Mouse (Mus musculus): Measurements from ENCODE around the gene Erp27. TPM values are rescaled to one million over a fixed set of nuclear protein-coding genes. Genes with fewer than 3 reads are reported as not detected.
A peak's percentile ranks its signal among the peaks of the same experiment; 100 is the strongest.
"Not testable (repeated sequence)": the region's sequence is repeated elsewhere in the genome, so short reads cannot be mapped to it uniquely, and the experiment has no call there.

Erp27 gene
- polyA plus RNA-seq, 1 experiment from 2014 or later, result 0.38 TPM

DNA sequence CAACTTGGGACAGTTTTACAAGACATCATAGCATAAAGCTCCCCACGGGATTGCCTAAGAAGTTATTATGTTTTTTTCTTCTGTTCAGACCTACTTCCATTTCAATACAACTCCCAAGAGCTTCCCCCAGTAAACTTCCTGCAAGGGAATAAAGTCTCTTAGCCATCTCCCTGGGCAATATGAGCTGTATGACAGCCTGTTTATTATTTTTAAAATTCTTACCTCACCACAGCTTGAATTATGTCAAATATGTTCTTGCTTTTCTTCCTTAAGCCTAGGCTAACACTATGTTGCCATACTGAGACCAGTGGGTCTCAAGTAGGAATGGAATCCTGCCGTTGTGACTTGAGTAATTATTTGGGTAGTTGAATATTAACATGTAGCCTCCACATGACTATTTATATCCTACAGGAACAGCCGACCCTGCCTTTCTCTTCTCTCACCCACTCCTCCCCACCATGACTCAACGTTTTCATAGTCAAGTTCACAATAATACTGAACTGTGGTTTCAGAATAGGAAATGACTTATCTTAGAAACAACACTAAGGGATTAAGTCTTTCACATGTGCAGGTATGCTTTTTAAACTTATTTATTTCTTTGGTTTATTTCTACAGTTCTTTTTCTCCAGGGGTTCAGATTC is 21.5 kb downstream of the Erp27 start:
- Histone ChIP-seq H3K4me2 (no peak overlapping the region), H3K27me3 (no peaks in the 10 kb centered on the region), H3K4me1 (peaks cover 28% of the 10 kb centered on the region), H3K9ac (no peak overlapping the region), H3K4me3 (replicated peaks) (no peak overlapping the region), H3K36me3 (no peaks in the 10 kb centered on the region), H3K9me3 (replicated peaks) (no peaks in the 10 kb centered on the region), H3K27ac (no peak overlapping the region)
- WGBS, result 57% methylated on average over 4 of the region's 4 CpGs
- no peak; the same call in 1 of the 2 replicates for ATAC-seq (replicated peaks; ENCODE audit: low FRiP score)

GRCm38 (mm10) chr6:136898954-136899353 is 23.0 kb downstream of the Erp27 start:
- Histone ChIP-seq H3K27ac (peak overlapping the region; percentile 82; the same call in 1 of the 2 replicates), H3K36me3 (no peaks in the 10 kb centered on the region), H3K9me3 (replicated peaks) (no peaks in the 10 kb centered on the region), H3K4me2 (no peak overlapping the region), H3K4me3 (replicated peaks) (no peak overlapping the region), H3K27me3 (no peaks in the 10 kb centered on the region), H3K4me1 (peaks cover 40% of the 10 kb centered on the region), H3K9ac (no peak overlapping the region)
- 63% methylated on average over 2 of the region's 2 CpGs for WGBS
- no peak for ATAC-seq (replicated peaks; ENCODE audit: low FRiP score)

DNA sequence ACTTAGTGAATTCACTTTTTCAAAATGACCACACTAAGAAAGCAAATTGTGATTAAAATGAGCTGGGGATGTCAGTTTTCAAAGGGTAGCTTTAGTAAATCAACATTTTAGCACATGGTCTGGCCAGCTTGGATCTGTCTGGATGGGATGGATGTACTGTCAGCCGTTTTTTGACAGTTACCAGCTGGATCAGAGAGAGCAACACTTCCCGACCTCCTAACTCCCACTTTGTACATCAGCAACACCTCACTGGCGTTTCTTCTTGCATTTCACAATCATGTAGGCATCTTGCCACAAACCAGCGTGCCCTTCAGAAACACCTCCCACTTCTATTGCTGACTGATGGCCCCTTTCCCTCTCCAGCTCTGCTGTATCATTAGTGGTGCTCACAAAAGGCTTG is 23.8 kb downstream of the Erp27 start:
- H3K27me3 ChIP-seq, result no peaks in the 10 kb centered on the region
- peak; percentile 45; the same call in 1 of the 2 replicates for ATAC-seq (replicated peaks; ENCODE audit: low FRiP score)
- H3K27ac ChIP-seq, result peak overlapping the region; percentile 82
- H3K4me1 ChIP-seq, result peaks cover 42% of the 10 kb centered on the region
- 24% methylated on average over 4 of the region's 4 CpGs for WGBS
- no peaks in the 10 kb centered on the region for H3K36me3 ChIP-seq
- H3K4me3 ChIP-seq (replicated peaks), result no peak overlapping the region
- H3K4me2 ChIP-seq, result no peak overlapping the region
- no peak overlapping the region for H3K9ac ChIP-seq
- no peaks in the 10 kb centered on the region for H3K9me3 ChIP-seq (replicated peaks)

- Histone ChIP-seq H3K4me1 (peaks cover 42% of the 10 kb centered on the region), H3K4me2 (no peak overlapping the region), H3K27ac (peak overlapping the region; percentile 82), H3K4me3 (replicated peaks) (no peak overlapping the region), H3K9ac (no peak overlapping the region), H3K36me3 (no peaks in the 10 kb centered on the region), H3K9me3 (replicated peaks) (no peaks in the 10 kb centered on the region), H3K27me3 (no peaks in the 10 kb centered on the region)
- WGBS, result 48% methylated on average over 4 of the region's 4 CpGs
- no peak for ATAC-seq (replicated peaks; ENCODE audit: low FRiP score)
Observed at GRCm38 (mm10) chr6:136897789-136898188, 24.2 kb downstream of the Erp27 start.

GRCm38 (mm10) chr6:136894532-136895339 is 27.2 kb downstream of the Erp27 start:
- Histone ChIP-seq H3K36me3 (no peaks in the 10 kb centered on the region), H3K9ac (no peak overlapping the region), H3K27me3 (no peaks in the 10 kb centered on the region), H3K4me3 (replicated peaks) (no peak overlapping the region), H3K4me2 (no peak overlapping the region), H3K27ac (peak overlapping the region; percentile 81), H3K9me3 (replicated peaks) (no peaks in the 10 kb centered on the region), H3K4me1 (peaks cover 41% of the 10 kb centered on the region)
- 29% methylated on average over 15 of the region's 15 CpGs for WGBS
- peak; percentile 59 for ATAC-seq (replicated peaks; ENCODE audit: low FRiP score)

DNA sequence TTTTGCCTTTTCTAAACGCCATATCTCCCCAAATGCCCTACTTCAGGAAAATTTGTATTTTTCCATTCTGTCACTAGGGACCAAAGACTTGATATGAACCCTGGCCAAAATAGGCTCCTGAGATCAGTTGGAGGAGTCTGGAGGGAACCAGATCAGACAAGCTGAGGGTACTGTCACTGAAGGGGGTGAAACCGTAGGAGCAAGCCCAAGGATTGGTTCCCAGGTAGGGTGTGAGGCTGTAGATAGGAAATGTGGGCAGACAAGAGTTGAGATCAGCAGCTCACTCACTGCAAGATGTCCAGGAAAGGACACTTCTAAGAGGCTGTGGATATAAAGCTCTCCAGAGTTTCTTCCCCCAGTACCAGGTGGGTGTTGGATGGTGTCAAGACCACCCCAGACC is 30.0 kb downstream of the Erp27 start:
- no peaks in the 10 kb centered on the region for H3K9me3 ChIP-seq (replicated peaks)
- peaks cover 29% of the 10 kb centered on the region for H3K4me1 ChIP-seq
- no peak overlapping the region for H3K9ac ChIP-seq
- no peak overlapping the region for H3K4me2 ChIP-seq
- no peaks in the 10 kb centered on the region for H3K36me3 ChIP-seq
- no peaks in the 10 kb centered on the region for H3K27me3 ChIP-seq
- 91% methylated on average over 2 of the region's 2 CpGs for WGBS
- no peak overlapping the region for H3K4me3 ChIP-seq (replicated peaks)
- no peak for ATAC-seq (replicated peaks; ENCODE audit: low FRiP score)
- no peak overlapping the region for H3K27ac ChIP-seq

GRCm38 (mm10) chr6:136889554-136889953 is 32.4 kb downstream of the Erp27 start:
- H3K4me2 ChIP-seq, result no peak overlapping the region
- WGBS, result 90% methylated on average over 6 of the region's 6 CpGs
- no peak overlapping the region for H3K27ac ChIP-seq
- no peak overlapping the region for H3K9ac ChIP-seq
- H3K9me3 ChIP-seq (replicated peaks), result no peaks in the 10 kb centered on the region
- no peak for ATAC-seq (replicated peaks; ENCODE audit: low FRiP score)
- peaks cover 16% of the 10 kb centered on the region; the same call in 1 of the 2 replicates for H3K4me1 ChIP-seq
- H3K27me3 ChIP-seq, result no peaks in the 10 kb centered on the region
- no peak overlapping the region for H3K4me3 ChIP-seq (replicated peaks)
- no peaks in the 10 kb centered on the region for H3K36me3 ChIP-seq

DNA sequence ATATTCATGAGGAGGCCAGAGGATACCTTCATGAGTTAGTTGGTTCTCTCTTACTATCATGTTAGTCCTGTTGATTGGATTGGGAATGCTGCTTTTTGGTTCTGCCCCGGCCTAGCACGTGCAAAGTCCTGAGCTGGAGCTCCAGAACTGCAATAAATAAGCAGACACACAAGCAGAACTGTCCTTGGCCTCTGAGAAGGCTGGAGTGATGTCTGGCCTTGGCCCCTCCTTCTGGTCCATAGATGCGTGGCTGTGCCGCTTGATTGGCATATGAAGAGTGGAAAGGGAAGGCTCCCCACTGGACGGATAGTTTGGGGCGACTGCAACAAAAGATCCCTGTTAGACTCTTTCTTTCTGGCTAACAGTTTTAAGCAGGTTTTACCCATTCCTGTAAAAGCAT is 32.9 kb downstream of the Erp27 start:
- no peaks in the 10 kb centered on the region for H3K9me3 ChIP-seq (replicated peaks)
- H3K4me2 ChIP-seq, result no peak overlapping the region
- no peak overlapping the region for H3K4me3 ChIP-seq (replicated peaks)
- ATAC-seq (replicated peaks; ENCODE audit: low FRiP score), result no peak
- no peak overlapping the region for H3K9ac ChIP-seq
- no peak overlapping the region for H3K27ac ChIP-seq
- no peaks in the 10 kb centered on the region for H3K36me3 ChIP-seq
- no peaks in the 10 kb centered on the region for H3K27me3 ChIP-seq
- 93% methylated on average over 6 of the region's 6 CpGs for WGBS
- H3K4me1 ChIP-seq, result peaks cover 12% of the 10 kb centered on the region; the same call in 1 of the 2 replicates

GRCm38 (mm10) chr6:136887854-136888253 is 34.1 kb downstream of the Erp27 start:
- no peaks in the 10 kb centered on the region for H3K27me3 ChIP-seq
- H3K36me3 ChIP-seq, result no peaks in the 10 kb centered on the region
- 0 out of 2 replicates have a peak, but pooled peaks have one; percentile 53 for ATAC-seq (replicated peaks; ENCODE audit: low FRiP score)
- peaks cover 16% of the 10 kb centered on the region for H3K4me1 ChIP-seq
- H3K4me2 ChIP-seq, result no peak overlapping the region
- H3K4me3 ChIP-seq (replicated peaks), result no peak overlapping the region
- H3K9ac ChIP-seq, result no peak overlapping the region
- peak overlapping the region; percentile 65 for H3K27ac ChIP-seq
- 46% methylated on average over 9 of the region's 9 CpGs for WGBS
- no peaks in the 10 kb centered on the region for H3K9me3 ChIP-seq (replicated peaks)

DNA sequence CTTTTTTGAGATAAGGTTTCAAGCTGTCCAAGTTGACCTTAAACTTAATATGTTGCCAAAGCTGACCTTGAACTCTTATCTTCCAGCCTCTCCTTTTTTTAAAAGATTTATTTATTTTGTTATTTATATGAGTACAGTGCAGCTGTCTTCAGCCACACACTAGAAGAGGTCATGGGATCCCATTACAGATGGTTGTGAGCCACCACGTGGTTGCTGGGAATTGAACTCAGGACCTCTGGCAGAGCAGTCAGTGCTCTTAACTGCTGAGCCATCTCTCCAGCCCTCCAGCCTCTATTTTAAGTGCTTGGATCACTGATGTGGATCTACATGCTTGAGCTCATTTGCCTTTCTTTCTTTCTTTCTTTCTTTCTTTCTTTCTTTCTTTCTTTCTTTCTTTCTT is 37.2 kb downstream of the Erp27 start:
- not testable (repeated sequence) for H3K27me3 ChIP-seq; H3K36me3 ChIP-seq; H3K4me3 ChIP-seq (replicated peaks); H3K9me3 ChIP-seq (replicated peaks); H3K9ac ChIP-seq; H3K27ac ChIP-seq; H3K4me2 ChIP-seq
- peaks cover 21% of the 10 kb centered on the region for H3K4me1 ChIP-seq
- ATAC-seq (replicated peaks; ENCODE audit: low FRiP score), result 0 out of 2 replicates have a peak, but pooled peaks have one; percentile 36
- 21% methylated on average over 1 of the region's 1 CpGs for WGBS

- Histone ChIP-seq H3K4me1 (peaks cover 21% of the 10 kb centered on the region), H3K36me3 (no peaks in the 10 kb centered on the region), H3K9ac (no peak overlapping the region), H3K27me3 (no peaks in the 10 kb centered on the region), H3K27ac (no peak overlapping the region), H3K4me2 (no peak overlapping the region), H3K9me3 (replicated peaks) (no peaks in the 10 kb centered on the region), H3K4me3 (replicated peaks) (no peak overlapping the region)
- WGBS, result 90% methylated on average over 6 of the region's 6 CpGs
- ATAC-seq (replicated peaks; ENCODE audit: low FRiP score), result no peak
Observed at GRCm38 (mm10) chr6:136883961-136884360, 38.0 kb downstream of the Erp27 start.

DNA sequence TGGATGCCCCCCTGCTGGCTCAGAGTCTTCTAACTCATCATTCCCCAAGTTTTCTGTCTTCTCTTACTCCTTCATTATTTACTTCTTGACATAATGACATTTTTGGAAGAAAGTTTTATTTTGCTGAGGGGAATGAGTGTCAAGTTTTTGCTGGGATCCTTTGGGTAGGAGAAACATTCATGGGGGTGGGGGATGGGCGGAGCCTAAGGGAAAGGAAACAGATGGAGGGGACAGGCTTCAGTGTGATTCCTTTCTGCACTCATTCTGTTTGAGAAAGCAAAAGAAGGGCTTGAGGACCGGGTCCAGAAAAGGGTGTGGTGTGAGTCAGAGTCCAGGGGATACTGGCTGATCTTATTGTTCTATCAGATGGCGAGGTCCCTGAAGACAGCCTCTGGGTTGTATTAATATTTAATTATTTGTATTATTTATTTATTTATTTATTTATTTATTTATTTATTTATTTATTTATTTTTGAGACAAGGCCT is 38.5 kb downstream of the Erp27 start:
- Histone ChIP-seq H3K27me3 (no peaks in the 10 kb centered on the region), H3K4me1 (peaks cover 21% of the 10 kb centered on the region), H3K9ac (no peak overlapping the region), H3K27ac (peak overlapping the region; percentile 41; the same call in 1 of the 2 replicates), H3K36me3 (no peaks in the 10 kb centered on the region), H3K4me3 (replicated peaks) (no peak overlapping the region), H3K9me3 (replicated peaks) (no peaks in the 10 kb centered on the region), H3K4me2 (no peak overlapping the region)
- ATAC-seq (replicated peaks; ENCODE audit: low FRiP score), result no peak; the same call in 1 of the 2 replicates
- WGBS, result 75% methylated on average over 3 of the region's 3 CpGs
